Mouse (Mus musculus) bone marrow, adult 2 months (tissue): Measurements from ENCODE around the gene Itga1.

Experiments used
- CTCF ChIP-seq: fragments of 200-500 bp; IDR thresholded peaks from 2 replicates; pipeline ENCODE4 v1.5.1; 2011; ENCODE audit warnings: low read length, control low read depth; ENCODE audit not compliant: control insufficient read depth, insufficient read depth
- POLR2A ChIP-seq: fragments of 200-500 bp; IDR thresholded peaks from 2 replicates; pipeline ENCODE4 v1.6.1; 2011; ENCODE audit warnings: low read depth, mild to moderate bottlenecking, control low read depth, low read length, borderline replicate concordance; ENCODE audit not compliant: control insufficient read depth

DNA sequence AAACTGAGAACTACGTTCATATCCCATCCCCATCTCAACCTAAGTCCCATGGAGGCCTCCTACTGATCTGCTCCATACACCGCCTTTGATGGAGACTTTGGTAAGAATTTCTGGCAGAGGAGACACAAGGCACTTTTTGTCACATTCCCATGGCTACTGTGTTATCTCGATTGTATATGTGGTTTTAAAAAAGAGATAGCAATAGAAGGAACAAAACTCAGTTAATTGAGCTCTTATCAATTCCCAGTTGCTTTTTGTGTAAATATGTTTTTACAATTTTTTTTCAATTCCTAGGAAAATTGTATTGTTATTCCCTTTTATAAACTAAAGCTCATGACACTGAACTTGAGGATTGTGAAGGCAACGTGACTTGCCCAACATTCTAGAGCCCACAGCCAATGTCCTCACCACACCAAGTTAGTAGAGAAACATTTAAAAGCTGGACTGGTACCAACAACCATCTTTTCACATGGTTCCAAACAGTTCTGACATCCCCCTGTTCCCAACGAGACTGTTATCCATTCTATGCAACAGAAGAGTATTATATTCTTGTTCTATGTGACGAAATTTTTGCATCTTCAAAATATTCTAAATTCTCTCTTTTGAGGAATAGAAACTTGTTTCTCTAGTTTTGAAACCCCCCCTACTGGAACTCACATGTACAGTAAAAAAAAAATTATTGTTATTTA, 22.6 kb downstream of the Itga1 start:
- TF ChIP-seq CTCF = no peak
- TF ChIP-seq POLR2A = no peak
